Mouse (Mus musculus) cerebellum, adult (tissue): Measurements from ENCODE around the gene Trabd.

ENCODE experiments used
- ATAC-seq: cut with Nextera tagmentation; 2 replicates; pipeline ENCODE4 v1.9.2; 2017; ENCODE audit warnings: mild to moderate bottlenecking, moderate library complexity, mixed read lengths; ENCODE audit not compliant: insufficient number of reproducible peaks, low FRiP score, low TSS enrichment

Gene Trabd

GRCm38 (mm10) chr15:89075478-89076147 is 689 bp downstream of the Trabd start:
- peak; percentile 51 for ATAC-seq

GRCm38 (mm10) chr15:89076156-89076731 is 1.3 kb downstream of the Trabd start:
- ATAC-seq: peak; percentile 19; the same call in 1 of the 2 replicates

GRCm38 (mm10) chr15:89078208-89078836 is 3.4 kb downstream of the Trabd start:
- no peak for ATAC-seq

GRCm38 (mm10) chr15:89083906-89084305 is 9.0 kb downstream of the Trabd start:
- ATAC-seq: no peak

GRCm38 (mm10) chr15:89084826-89085225 is 9.9 kb downstream of the Trabd start:
- ATAC-seq: no peak

- ATAC-seq: peak; percentile 90
These were observed 13.8 kb downstream of the Trabd start, which contains the start of gene Selenoo for GRCm38 (mm10) chr15:89088607-89089247. TSS of gene Selenoo (plus strand) at chr15:89089084.

- ATAC-seq: peak; percentile 53; the same call in 1 of the 2 replicates
These were observed 14.5 kb downstream of the Trabd start for GRCm38 (mm10) chr15:89089248-89090051.

GRCm38 (mm10) chr15:89090662-89091061 is 15.7 kb downstream of the Trabd start:
- no peak for ATAC-seq

GRCm38 (mm10) chr15:89092181-89092580 is 17.3 kb downstream of the Trabd start:
- no peak for ATAC-seq

- ATAC-seq: no peak
These were observed 22.5 kb downstream of the Trabd start for GRCm38 (mm10) chr15:89097450-89097849.

- ATAC-seq: peak; percentile 43
These were observed 23.7 kb downstream of the Trabd start for GRCm38 (mm10) chr15:89098616-89099015.

- no peak for ATAC-seq
These were observed 25.9 kb downstream of the Trabd start for GRCm38 (mm10) chr15:89100823-89101222.

GRCm38 (mm10) chr15:89102646-89103045 is 27.7 kb downstream of the Trabd start:
- no peak for ATAC-seq

GRCm38 (mm10) chr15:89103921-89104320 is 29.0 kb downstream of the Trabd start:
- peak; percentile 28; the same call in 1 of the 2 replicates for ATAC-seq

- peak; percentile 67 for ATAC-seq
These were observed 29.5 kb downstream of the Trabd start for GRCm38 (mm10) chr15:89104425-89104824.

- peak; percentile 59 for ATAC-seq
These were observed 31.1 kb downstream of the Trabd start for GRCm38 (mm10) chr15:89106073-89106472.

GRCm38 (mm10) chr15:89106976-89107375 is 32.1 kb downstream of the Trabd start:
- ATAC-seq: no peak

GRCm38 (mm10) chr15:89110147-89110546 is 35.2 kb downstream of the Trabd start:
- ATAC-seq: peak; percentile 23; the same call in 1 of the 2 replicates

- ATAC-seq: no peak
These were observed 43.1 kb downstream of the Trabd start for GRCm38 (mm10) chr15:89118007-89118406.
